Mouse (Mus musculus) forebrain, postnatal 0 days (tissue): ENCODE results near the gene Zfp217. TPM values are rescaled to one million over a fixed set of nuclear protein-coding genes. Genes with fewer than 3 reads are reported as not detected.
A peak's percentile ranks its signal among the peaks of the same experiment; 100 is the strongest.

Experiments
- ATAC-seq: fragments of 200-750 bp; cut with Nextera tagmentation; 2 replicates; pipeline ENCODE4 v1.8.0; 2017; ENCODE audit warnings: mild to moderate bottlenecking, moderate library complexity
- DNase-seq: peaks from one replicate; pipeline ENCODE4 v3.0.0-alpha.2; 2015
- H3K27ac ChIP-seq: fragments of 300-500 bp; sonication (generic); 2 replicates; pipeline ENCODE4 v1.5.1; 2014; ENCODE audit warnings: low read depth, mild to moderate bottlenecking, antibody characterized with exemption, low read length, moderate library complexity, mixed read lengths
- H3K27me3 ChIP-seq: fragments of 300-500 bp; sonication (generic); 2 replicates; pipeline ENCODE4 v1.6.1; 2014; ENCODE audit warnings: mild to moderate bottlenecking, low read length, mixed read lengths; ENCODE audit not compliant: insufficient read depth
- H3K36me3 ChIP-seq: fragments of 300-500 bp; sonication (generic); 2 replicates; pipeline ENCODE4 v1.6.1; 2014; ENCODE audit warnings: mild to moderate bottlenecking, moderate library complexity; ENCODE audit not compliant: insufficient read depth
- H3K4me1 ChIP-seq: fragments of 300-500 bp; sonication (generic); 2 replicates; pipeline ENCODE4 v1.6.1; 2014; ENCODE audit warnings: antibody characterized with exemption; ENCODE audit not compliant: insufficient read depth
- H3K4me2 ChIP-seq: fragments of 300-500 bp; sonication (generic); 2 replicates; pipeline ENCODE4 v1.6.1; 2014; ENCODE audit warnings: low read depth, mild to moderate bottlenecking, moderate library complexity
- H3K4me3 ChIP-seq: fragments of 300-500 bp; sonication (generic); 2 replicates; pipeline ENCODE4 v1.5.1; 2014; ENCODE audit warnings: low read depth, low read length, mixed read lengths
- H3K9ac ChIP-seq: fragments of 300-500 bp; sonication (generic); 2 replicates; pipeline ENCODE4 v1.6.1; 2014; ENCODE audit warnings: mild to moderate bottlenecking
- H3K9me3 ChIP-seq: fragments of 300-500 bp; sonication (generic); 2 replicates; pipeline ENCODE4 v1.6.1; 2016; ENCODE audit warnings: low read length
- CTCF ChIP-seq: sonication (generic); IDR thresholded peaks from 2 replicates; pipeline ENCODE4 v1.5.1; 2016; ENCODE audit warnings: antibody characterized with exemption, control low read depth, low read depth
- WGBS: fragments of 180-500 bp; shearing (Covaris S2); extraction: QIAGEN DNeasy Blood & Tissue Kit; methylation state at CpG from one replicate; pipeline ENCODE4 v1.1.7; 2014; 5-methylcytosine and 5-hydroxymethylcytosine counted together
- polyA plus RNA-seq: library from polyadenylated mRNA; unstranded; fragments of >200 nt; fragmentation: Nextera tagmentation; extraction: Ambion mirVana; gene quantifications from 2 replicates; pipeline ENCODE4 v1.2.1, GENCODE M21; 2015
- total RNA-seq: library from RNA; depleted of rRNA; stranded (reverse); fragments of >200 nt; gene quantifications from 2 replicates; pipeline ENCODE4 v1.2.3, GENCODE M21; 2014

Zfp217 gene
- total and polyA plus RNA-seq, 2 experiments from 2014 or later, result 0.64 to 3.3 TPM

DNA sequence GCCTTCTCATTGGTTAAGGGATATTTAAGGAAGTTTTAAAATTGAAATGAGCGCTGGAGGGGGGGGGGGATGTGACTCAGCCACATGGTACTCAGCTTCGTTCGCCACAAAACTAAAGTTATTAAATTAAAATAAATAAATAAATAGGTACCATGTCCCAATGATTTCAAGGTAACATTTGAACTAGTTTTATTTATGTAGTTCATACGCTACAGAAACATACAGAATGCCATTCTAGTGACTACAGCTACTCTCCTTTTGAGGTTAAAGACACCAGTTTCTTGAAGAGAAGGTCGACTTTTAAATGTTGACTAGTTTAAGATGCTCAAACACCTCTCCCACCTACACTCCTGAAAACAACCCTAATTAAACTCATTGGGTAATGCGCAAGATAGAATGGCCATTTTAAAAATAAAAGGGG, 6.4 kb upstream of the Zfp217 start:
- H3K4me1 ChIP-seq, result no peaks in the 10 kb centered on the region; the same call in 1 of the 2 replicates
- H3K9me3 ChIP-seq, result no peaks in the 10 kb centered on the region
- peak overlapping the region; percentile 55; the same call in 1 of the 2 replicates for H3K4me2 ChIP-seq
- DNase-seq (no peak), ATAC-seq (no peak)
- WGBS, result 25% methylated on average over 6 of the region's 6 CpGs
- peak overlapping the region; percentile 11; the same call in 1 of the 2 replicates for H3K4me3 ChIP-seq
- H3K27me3 ChIP-seq, result no peaks in the 10 kb centered on the region
- no peak for TF ChIP-seq CTCF
- H3K9ac ChIP-seq, result no peak overlapping the region
- H3K36me3 ChIP-seq, result no peaks in the 10 kb centered on the region
- no peak overlapping the region for H3K27ac ChIP-seq

DNA sequence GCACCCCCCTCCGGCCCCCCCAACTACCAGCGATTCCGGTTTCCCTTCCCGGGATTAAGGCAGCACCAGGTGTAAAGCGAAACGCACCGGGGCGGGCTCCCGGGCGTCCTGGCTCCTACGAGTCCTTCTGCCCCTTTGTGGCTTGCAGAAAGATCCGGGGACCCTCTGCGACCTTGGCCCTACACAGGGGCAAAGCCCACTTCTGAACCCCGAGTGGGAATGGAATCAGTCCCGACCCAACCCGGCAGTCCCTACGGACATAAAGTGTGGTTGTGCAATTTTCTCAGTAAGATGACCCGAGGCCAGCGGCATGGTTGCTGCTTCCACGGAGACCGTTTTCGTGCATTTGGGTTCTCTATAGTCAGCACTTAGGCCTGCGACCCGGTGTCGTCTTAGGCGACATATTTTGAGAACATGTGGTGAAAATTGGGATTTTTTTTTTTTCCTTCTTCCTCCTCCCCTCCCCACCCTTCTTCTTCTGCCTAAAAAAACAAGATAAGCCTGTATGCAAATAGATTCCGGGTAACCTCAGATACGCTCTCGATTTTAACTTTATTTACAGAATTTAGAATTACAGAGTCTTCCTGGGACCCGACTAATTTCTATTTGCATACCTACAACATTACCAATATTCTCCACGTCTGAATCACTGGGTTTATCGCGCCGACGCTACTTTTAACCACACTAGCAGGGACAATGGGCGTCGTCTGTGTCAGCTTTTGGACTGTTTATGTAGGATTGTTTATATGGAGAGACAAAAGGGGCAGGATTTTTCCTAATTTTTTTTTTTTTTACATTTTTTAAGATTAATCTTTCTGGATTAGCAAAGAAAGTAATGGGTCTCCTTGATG, 5.7 kb upstream of the Zfp217 start:
- H3K36me3 ChIP-seq, result no peaks in the 10 kb centered on the region
- no peak overlapping the region for H3K27ac ChIP-seq
- peak overlapping the region; percentile 43 for H3K4me2 ChIP-seq
- H3K4me1 ChIP-seq, result no peaks in the 10 kb centered on the region; the same call in 1 of the 2 replicates
- TF ChIP-seq CTCF, result no peak
- WGBS, result 8% methylated on average over 37 of the region's 37 CpGs
- no peaks in the 10 kb centered on the region for H3K27me3 ChIP-seq
- H3K4me3 ChIP-seq, result peak overlapping the region; percentile 11
- ATAC-seq (no peak), DNase-seq (no peak)
- peak overlapping the region; percentile 35; the same call in 1 of the 2 replicates for H3K9ac ChIP-seq
- H3K9me3 ChIP-seq, result no peaks in the 10 kb centered on the region

GRCm38 (mm10) chr2:170152856-170153255, 5.0 kb upstream of the Zfp217 start:
- TF ChIP-seq CTCF, result no peak
- Histone ChIP-seq H3K9ac (no peak overlapping the region), H3K4me2 (no peak overlapping the region), H3K27ac (no peak overlapping the region), H3K4me1 (no peaks in the 10 kb centered on the region; the same call in 1 of the 2 replicates), H3K4me3 (no peak overlapping the region), H3K36me3 (no peaks in the 10 kb centered on the region), H3K27me3 (no peaks in the 10 kb centered on the region), H3K9me3 (no peaks in the 10 kb centered on the region)
- no peak for DNase-seq
- 41% methylated on average over 7 of the region's 7 CpGs for WGBS
- ATAC-seq, result no peak

GRCm38 (mm10) chr2:170152036-170152686, 4.3 kb upstream of the Zfp217 start:
- Histone ChIP-seq H3K36me3 (no peaks in the 10 kb centered on the region), H3K4me3 (no peak overlapping the region), H3K4me2 (no peak overlapping the region), H3K27me3 (no peaks in the 10 kb centered on the region), H3K27ac (no peak overlapping the region), H3K9ac (no peak overlapping the region), H3K9me3 (no peaks in the 10 kb centered on the region), H3K4me1 (no peaks in the 10 kb centered on the region; the same call in 1 of the 2 replicates)
- TF ChIP-seq CTCF, result no peak
- WGBS, result 66% methylated on average over 5 of the region's 5 CpGs
- ATAC-seq (no peak), DNase-seq (peak; percentile 37)

- Histone ChIP-seq H3K27me3 (no peaks in the 10 kb centered on the region), H3K4me1 (no peaks in the 10 kb centered on the region; the same call in 1 of the 2 replicates), H3K9me3 (no peaks in the 10 kb centered on the region), H3K4me2 (no peak overlapping the region), H3K9ac (no peak overlapping the region), H3K36me3 (no peaks in the 10 kb centered on the region), H3K27ac (no peak overlapping the region), H3K4me3 (no peak overlapping the region)
- DNase-seq, result no peak
- 80% methylated on average over 8 of the region's 8 CpGs for WGBS
- TF ChIP-seq CTCF, result no peak
- ATAC-seq, result no peak
Measured at GRCm38 (mm10) chr2:170151470-170151869, 3.6 kb upstream of the Zfp217 start.

DNA sequence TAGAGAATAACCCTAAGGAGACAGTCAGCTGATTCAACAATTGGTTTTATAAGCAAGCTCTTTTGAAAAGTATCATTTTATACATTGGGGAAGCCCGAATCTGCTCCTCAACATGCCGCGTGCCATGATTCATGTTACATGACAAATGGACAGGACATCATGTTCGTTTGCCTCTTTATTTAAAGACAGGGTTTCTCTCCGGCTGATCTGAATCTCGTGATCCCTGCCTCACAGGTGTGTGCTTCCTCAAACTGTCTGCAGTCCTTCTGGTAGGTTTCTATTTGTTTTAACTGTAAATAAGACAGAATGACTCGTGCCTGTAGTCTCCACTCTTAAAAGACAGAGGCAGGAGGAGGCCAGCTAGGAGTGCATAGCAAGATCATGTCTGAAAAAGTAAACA, 925 bp upstream of the Zfp217 start:
- Histone ChIP-seq H3K27me3 (no peaks in the 10 kb centered on the region), H3K4me3 (no peak overlapping the region), H3K9ac (no peak overlapping the region), H3K4me1 (no peaks in the 10 kb centered on the region), H3K4me2 (no peak overlapping the region), H3K36me3 (no peaks in the 10 kb centered on the region), H3K9me3 (no peaks in the 10 kb centered on the region), H3K27ac (no peak overlapping the region)
- no peak for DNase-seq
- no peak for ATAC-seq
- TF ChIP-seq CTCF, result no peak
- 80% methylated on average over 7 of the region's 7 CpGs for WGBS

DNA sequence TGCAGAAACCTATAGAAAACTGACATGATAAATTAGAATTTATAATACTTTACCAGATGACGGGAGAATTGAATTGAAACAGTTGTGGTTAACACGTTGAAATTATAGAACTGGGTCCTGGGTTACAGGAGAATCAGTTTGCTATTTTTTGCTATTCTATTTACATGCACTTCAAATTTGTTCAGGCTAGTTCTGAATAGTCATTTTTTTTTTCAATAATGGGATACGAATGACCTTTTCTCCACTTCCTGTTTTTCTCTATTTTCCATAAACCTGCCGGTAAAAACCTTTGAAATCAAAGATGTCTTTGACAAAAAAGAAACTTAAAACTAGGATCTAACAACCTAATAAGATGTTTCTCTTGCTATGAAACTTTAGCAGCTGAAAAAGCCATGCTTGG, 733 bp downstream of the Zfp217 start:
- WGBS, result 81% methylated on average over 4 of the region's 4 CpGs
- Histone ChIP-seq H3K36me3 (no peaks in the 10 kb centered on the region), H3K27me3 (no peaks in the 10 kb centered on the region), H3K9me3 (no peaks in the 10 kb centered on the region), H3K4me2 (no peak overlapping the region), H3K27ac (no peak overlapping the region), H3K4me1 (no peaks in the 10 kb centered on the region), H3K4me3 (no peak overlapping the region), H3K9ac (no peak overlapping the region)
- ATAC-seq (no peak), DNase-seq (no peak)
- no peak for TF ChIP-seq CTCF
